Mouse (Mus musculus): ENCODE measurements around the gene Gsdma3.

- no peak for TF ChIP-seq POLR2AphosphoS2 (IDR thresholded peaks at IDR 0.05; ENCODE audit: insufficient read length, low read depth)
- TF ChIP-seq POLR2A (IDR thresholded peaks at IDR 0.05; ENCODE audit: insufficient read length, low read depth) = no peak
- no peak for TF ChIP-seq USF1 (IDR thresholded peaks at IDR 0.05; ENCODE audit: low read depth)
These were observed 24.0 kb upstream of the Gsdma3 start for GRCm38 (mm10) chr11:98602090-98602690.

Data from myocyte (in vitro differentiated cells).